Mouse (Mus musculus) monocyte, adult 5-6 weeks (primary cell): ENCODE results near the gene Slc12a6. TPM values are rescaled to one million over a fixed set of nuclear protein-coding genes. Genes with fewer than 3 reads are reported as not detected.

Source experiments
- ATAC-seq: fragments of 153-309, 156-312 bp; replicated peaks from 2 replicates; pipeline ENCODE4 v1.8.0; 2017; ENCODE audit warnings: mild to moderate bottlenecking; ENCODE audit not compliant: low TSS enrichment, insufficient number of reproducible peaks, severe bottlenecking, poor library complexity, low FRiP score
- total RNA-seq: library from RNA; stranded (forward); fragments of 200-1000, 200-491, 200-594 nt; gene quantifications from 3 replicates; pipeline ENCODE4 v1.2.3, GENCODE M21; 2017

Gene Slc12a6
- total RNA-seq, 1 experiment from 2014 or later: 221 TPM

GRCm38 (mm10) chr2:112296211-112296610, 30.6 kb downstream of the Slc12a6 start:
- no peak for ATAC-seq

- ATAC-seq: no peak
Measured at GRCm38 (mm10) chr2:112298221-112298620, 32.6 kb downstream of the Slc12a6 start.

GRCm38 (mm10) chr2:112308671-112309070, 43.0 kb downstream of the Slc12a6 start:
- ATAC-seq: no peak

- no peak for ATAC-seq
Measured at GRCm38 (mm10) chr2:112309161-112309600, 43.6 kb downstream of the Slc12a6 start.

- no peak for ATAC-seq
Measured at GRCm38 (mm10) chr2:112315638-112316037, 50.0 kb downstream of the Slc12a6 start.

GRCm38 (mm10) chr2:112318227-112318626, 52.6 kb downstream of the Slc12a6 start:
- no peak for ATAC-seq

- no peak for ATAC-seq
Measured at GRCm38 (mm10) chr2:112318905-112319304, 53.3 kb downstream of the Slc12a6 start.

- ATAC-seq: no peak
Measured at GRCm38 (mm10) chr2:112328069-112328777, 62.6 kb downstream of the Slc12a6 start.

- no peak for ATAC-seq
Measured at GRCm38 (mm10) chr2:112332051-112332898, 66.7 kb downstream of the Slc12a6 start.

GRCm38 (mm10) chr2:112337211-112337610, 71.6 kb downstream of the Slc12a6 start:
- no peak for ATAC-seq

- ATAC-seq: no peak
Measured at GRCm38 (mm10) chr2:112339736-112340135, 74.1 kb downstream of the Slc12a6 start.

- no peak for ATAC-seq
Measured at GRCm38 (mm10) chr2:112341117-112341516, 75.5 kb downstream of the Slc12a6 start.

GRCm38 (mm10) chr2:112348246-112348645, 82.6 kb downstream of the Slc12a6 start:
- no peak for ATAC-seq

- ATAC-seq: no peak
Measured at GRCm38 (mm10) chr2:112353685-112354455, 88.2 kb downstream of the Slc12a6 start.

GRCm38 (mm10) chr2:112359611-112360010, 94.0 kb downstream of the Slc12a6 start:
- ATAC-seq: no peak

GRCm38 (mm10) chr2:112360012-112360780, 94.6 kb downstream of the Slc12a6 start:
- ATAC-seq: no peak

- no peak for ATAC-seq
Measured at GRCm38 (mm10) chr2:112360781-112361169, 95.2 kb downstream of the Slc12a6 start.

GRCm38 (mm10) chr2:112367222-112367621, 101.6 kb downstream of the Slc12a6 start:
- peak; percentile 18; the same call in 1 of the 2 replicates for ATAC-seq
